Mouse (Mus musculus) megakaryocyte, embryonic 14.5 days (primary cell): ENCODE measurements at regions not wholly inside any gene's neighbourhood (a gene's known extent, or its start where the extent isn't known, plus 50 kb on each side); places are given as distances from the start of the nearest gene placed in this dataset.

Source experiments
- FLI1 ChIP-seq: IDR thresholded peaks from 2 replicates; pipeline ENCODE4 v1.6.1; 2012; ENCODE audit warnings: low read length, inconsistent platforms, mixed read lengths
- GATA1 ChIP-seq: IDR thresholded peaks from 3 replicates; pipeline ENCODE4 v1.6.1; 2012; ENCODE audit warnings: mixed read lengths, low read length, inconsistent platforms, borderline replicate concordance

DNA sequence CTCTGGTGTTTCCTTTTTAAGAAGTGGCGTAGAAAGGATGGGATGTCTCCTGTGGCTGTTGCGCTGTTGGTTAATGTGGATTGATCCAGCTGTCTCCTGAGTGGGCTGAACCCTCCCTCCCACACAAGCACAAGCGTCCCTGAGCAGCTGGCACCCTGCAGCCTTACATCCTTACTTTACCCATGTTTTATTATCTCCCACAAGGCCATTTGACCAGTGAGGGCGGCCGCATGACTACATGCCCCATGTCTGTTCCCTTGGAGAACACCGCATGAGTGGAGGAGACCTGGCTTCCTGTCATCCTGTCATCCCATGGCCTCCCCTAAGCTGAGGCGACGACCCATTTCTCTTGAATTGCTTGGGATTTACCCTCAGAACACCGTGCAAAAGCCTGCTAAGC is 108.2 kb downstream of the Bms1 start:
- TF ChIP-seq FLI1: no peak
- no peak for TF ChIP-seq GATA1
